Mouse (Mus musculus) heart, adult 2 months (tissue): ENCODE data around the gene Brinp3.

ENCODE experiments used
- CTCF ChIP-seq: fragments of 200-600 bp; IDR thresholded peaks from 2 replicates; pipeline ENCODE4 v1.8.1; 2022; ENCODE audit warnings: antibody characterized with exemption, mild to moderate bottlenecking, moderate library complexity
- POLR2A ChIP-seq: fragments of 200-500 bp; IDR thresholded peaks from 2 replicates; pipeline ENCODE4 v1.6.1; 2011; ENCODE audit warnings: mild to moderate bottlenecking, low read depth, low read length, control low read depth; ENCODE audit not compliant: insufficient read depth

DNA sequence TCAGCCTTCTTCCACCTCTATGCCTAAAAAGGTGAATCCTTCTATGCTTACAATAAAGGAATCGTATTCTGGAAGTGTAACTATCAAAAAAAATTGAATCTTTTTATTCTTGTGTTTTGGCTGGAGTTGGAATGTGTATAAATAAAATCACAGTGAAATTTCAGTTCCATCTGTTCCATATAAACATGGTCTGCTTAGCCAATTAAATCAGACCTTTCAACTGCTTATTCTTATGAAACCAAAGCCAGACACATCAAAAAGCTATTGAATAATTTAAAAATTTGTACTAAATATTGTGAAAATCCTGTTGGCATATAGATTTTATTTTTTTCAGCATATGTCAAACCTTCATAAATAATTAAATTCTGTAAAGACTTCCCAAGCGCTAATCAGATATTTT, 355.6 kb downstream of the Brinp3 start:
- TF ChIP-seq CTCF (no peak), POLR2A (no peak)
